Mouse (Mus musculus) layer of hippocampus, postnatal 10 days (tissue): ENCODE results near the gene Ezr. TPM values are rescaled to one million over a fixed set of nuclear protein-coding genes. Genes with fewer than 3 reads are reported as not detected.

Experiments used
- DNase-seq, 2 experiments: peaks; one replicate each; pipeline ENCODE4 v3.0.0; 2021; ENCODE audit warnings: low spot score in 2 of 2
- total RNA-seq, 2 experiments: library from RNA; stranded (reverse); gene quantifications; 2 replicates each; pipeline ENCODE4 v1.2.3; 2021

The Ezr gene
- total RNA-seq, 2 experiments from 2014 or later = 51.0 to 56.6 TPM

- DNase-seq = no peak
Measured at GRCm38 (mm10) chr17:6745503-6745902, 37.1 kb downstream of the Ezr start.

- no peak for DNase-seq
Measured at GRCm38 (mm10) chr17:6744871-6745270, 37.7 kb downstream of the Ezr start.

GRCm38 (mm10) chr17:6744366-6744765 lies 38.2 kb downstream of the Ezr start:
- no peak for DNase-seq

- DNase-seq = no peak
Measured at GRCm38 (mm10) chr17:6743787-6744239, 38.8 kb downstream of the Ezr start.

- DNase-seq = no peak
Measured at GRCm38 (mm10) chr17:6743039-6743575, 39.5 kb downstream of the Ezr start.

- DNase-seq = peak; percentile 30 to 47
Measured at GRCm38 (mm10) chr17:6742083-6743038, 40.2 kb downstream of the Ezr start.

- DNase-seq = peak; percentile 36 to 40
Measured at GRCm38 (mm10) chr17:6741271-6741670, 41.3 kb downstream of the Ezr start.

GRCm38 (mm10) chr17:6740331-6741170 lies 42.0 kb downstream of the Ezr start:
- DNase-seq = no peak

- no peak for DNase-seq
Measured at GRCm38 (mm10) chr17:6739756-6740155, 42.8 kb downstream of the Ezr start.

- peak in 1 of 2 experiments; percentile 8 for DNase-seq
Measured at GRCm38 (mm10) chr17:6739266-6739665, 43.3 kb downstream of the Ezr start.

- DNase-seq = no peak
Measured at GRCm38 (mm10) chr17:6738836-6739235, 43.7 kb downstream of the Ezr start.

GRCm38 (mm10) chr17:6737273-6737997 lies 45.1 kb downstream of the Ezr start:
- peak in 1 of 2 experiments; percentile 7 for DNase-seq

- DNase-seq = peak; percentile 1 to 10
Measured at GRCm38 (mm10) chr17:6736306-6737272, 46.0 kb downstream of the Ezr start.

GRCm38 (mm10) chr17:6734746-6735441 lies 47.7 kb downstream of the Ezr start:
- peak; percentile 2 to 8 for DNase-seq

- peak in 1 of 2 experiments; percentile 7 for DNase-seq
Measured at GRCm38 (mm10) chr17:6733322-6733875, 49.2 kb downstream of the Ezr start.

GRCm38 (mm10) chr17:6732665-6733064 lies 49.9 kb downstream of the Ezr start:
- peak in 1 of 2 experiments; percentile 9 for DNase-seq

- DNase-seq = no peak
Measured at GRCm38 (mm10) chr17:6731634-6732033, 51.0 kb downstream of the Ezr start.

- DNase-seq = no peak
Measured at GRCm38 (mm10) chr17:6731132-6731531, 51.5 kb downstream of the Ezr start.
